Mouse (Mus musculus) neural tube, embryonic 12.5 days (tissue): ENCODE measurements at regions not wholly inside any gene's neighbourhood (a gene's known extent, or its start where the extent isn't known, plus 50 kb on each side); places are given as distances from the start of the nearest gene placed in this dataset.

Source experiments
- ATAC-seq: fragments of 200-750 bp; cut with Nextera tagmentation; 2 replicates; pipeline ENCODE4 v1.8.0; 2017; ENCODE audit warnings: low read depth, mild to moderate bottlenecking, moderate TSS enrichment, moderate library complexity; ENCODE audit not compliant: low FRiP score
- H3K27ac ChIP-seq: fragments of 300-500 bp; sonication (generic); 2 replicates; pipeline ENCODE4 v1.5.1; 2016
- H3K27me3 ChIP-seq: fragments of 300-500 bp; sonication (generic); replicated peaks from 2 replicates; pipeline ENCODE4 v1.6.1; 2016; ENCODE audit warnings: mild to moderate bottlenecking
- H3K36me3 ChIP-seq: fragments of 300-500 bp; sonication (generic); 2 replicates; pipeline ENCODE4 v1.6.1; 2016; ENCODE audit warnings: mild to moderate bottlenecking
- H3K4me1 ChIP-seq: fragments of 300-500 bp; sonication (generic); 2 replicates; pipeline ENCODE4 v1.6.1; 2016
- H3K4me2 ChIP-seq: fragments of 300-500 bp; sonication (generic); replicated peaks from 2 replicates; pipeline ENCODE4 v1.6.1; 2016; ENCODE audit warnings: mild to moderate bottlenecking
- H3K4me3 ChIP-seq: fragments of 300-500 bp; sonication (generic); 2 replicates; pipeline ENCODE4 v1.5.1; 2016
- H3K9ac ChIP-seq: fragments of 300-500 bp; sonication (generic); 2 replicates; pipeline ENCODE4 v1.6.1; 2016; ENCODE audit warnings: mild to moderate bottlenecking
- H3K9me3 ChIP-seq: fragments of 300-500 bp; sonication (generic); 2 replicates; pipeline ENCODE4 v1.6.1; 2016; ENCODE audit warnings: mild to moderate bottlenecking
- WGBS: fragments of 180-500 bp; shearing (Covaris S2); methylation state at CpG from one replicate; pipeline ENCODE4 v1.1.7; 2016; 5-methylcytosine and 5-hydroxymethylcytosine counted together

DNA sequence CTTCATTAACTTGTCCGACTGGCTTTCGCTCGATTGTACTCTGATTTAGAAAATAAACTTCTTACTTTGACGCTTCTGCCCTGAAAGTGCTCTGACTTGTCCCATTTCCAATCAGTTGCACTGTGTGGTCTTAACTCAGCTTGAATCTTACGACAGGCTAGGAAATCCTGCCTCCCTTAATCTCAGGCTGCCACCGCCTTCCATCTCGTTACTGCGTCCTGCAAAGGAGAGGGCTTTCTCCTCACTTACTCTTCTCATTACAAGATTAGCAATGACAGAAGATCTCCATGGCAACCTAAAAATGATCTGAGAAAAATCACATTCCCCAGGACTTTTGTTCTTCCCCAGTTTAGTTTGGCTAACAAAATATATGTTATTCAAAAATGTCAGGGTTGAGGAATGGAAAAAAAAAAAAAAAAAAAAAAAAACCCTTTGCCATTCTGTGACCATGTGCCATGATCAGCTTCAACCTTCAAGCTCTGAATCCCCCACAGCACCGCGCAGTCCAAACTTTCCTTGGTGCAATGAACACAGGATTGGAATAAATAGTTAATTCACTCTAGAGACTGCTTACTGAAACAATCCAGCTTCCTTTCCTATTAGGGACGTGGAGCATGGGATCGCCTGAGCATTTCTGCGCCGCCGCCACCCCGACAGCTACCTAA is 494.1 kb downstream of the Lmo4 start:
- H3K27me3 ChIP-seq, result no peaks in the 10 kb centered on the region
- H3K9ac ChIP-seq, result no peak overlapping the region
- H3K4me1 ChIP-seq, result no peaks in the 10 kb centered on the region
- no peaks in the 10 kb centered on the region for H3K36me3 ChIP-seq
- H3K4me3 ChIP-seq, result no peak overlapping the region
- WGBS, result 79% methylated on average over 16 of the region's 16 CpGs
- H3K27ac ChIP-seq, result no peak overlapping the region
- no peaks in the 10 kb centered on the region for H3K9me3 ChIP-seq
- ATAC-seq, result no peak
- no peak overlapping the region for H3K4me2 ChIP-seq

DNA sequence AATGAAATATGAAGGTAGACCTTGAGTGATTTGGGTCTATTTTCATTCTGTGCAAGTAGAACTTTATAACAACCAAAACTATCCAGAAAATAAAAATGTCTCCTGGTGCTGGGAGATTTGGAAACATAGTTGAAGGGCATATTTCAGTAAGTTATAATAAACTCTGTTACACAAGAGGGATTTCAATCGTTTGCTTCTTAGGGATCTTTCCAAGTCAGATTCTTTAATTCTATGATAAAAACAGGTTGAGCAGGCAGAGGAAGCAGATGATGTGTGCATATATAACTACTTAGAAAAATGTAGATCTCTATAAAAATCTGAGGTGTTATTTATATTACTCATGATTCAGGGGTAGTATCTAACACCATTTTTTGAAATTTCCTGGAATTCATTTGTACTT is 498.3 kb downstream of the Lmo4 start:
- Histone ChIP-seq H3K9me3 (no peaks in the 10 kb centered on the region), H3K4me1 (no peaks in the 10 kb centered on the region), H3K27ac (no peak overlapping the region), H3K4me2 (no peak overlapping the region), H3K9ac (no peak overlapping the region), H3K27me3 (no peaks in the 10 kb centered on the region), H3K36me3 (no peaks in the 10 kb centered on the region), H3K4me3 (no peak overlapping the region)
- 87% methylated on average over 1 of the region's 1 CpGs for WGBS
- ATAC-seq, result no peak

DNA sequence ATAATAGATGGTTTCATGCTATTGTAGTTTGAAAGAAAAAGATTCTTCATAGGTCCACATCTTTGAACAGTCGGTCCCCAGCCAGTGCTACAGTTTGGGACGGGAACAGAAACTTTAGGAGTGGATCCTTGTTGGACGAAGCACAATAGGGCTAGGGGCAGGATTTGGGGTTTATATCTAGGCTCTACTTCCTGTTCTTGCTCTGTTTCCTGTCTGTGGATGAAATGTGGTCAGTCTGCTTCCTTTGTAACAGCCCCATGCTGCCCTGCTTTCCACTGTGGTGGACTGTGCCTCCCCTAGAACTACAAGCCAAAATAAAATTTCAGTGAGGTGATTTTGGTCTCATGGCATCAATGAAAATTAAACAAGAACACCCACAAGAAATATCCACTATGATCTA is 510.2 kb downstream of the Lmo4 start:
- WGBS, result 90% methylated on average over 3 of the region's 3 CpGs
- H3K9ac ChIP-seq, result no peak overlapping the region
- no peak for ATAC-seq
- no peaks in the 10 kb centered on the region for H3K36me3 ChIP-seq
- no peaks in the 10 kb centered on the region for H3K9me3 ChIP-seq
- no peak overlapping the region for H3K4me2 ChIP-seq
- H3K4me3 ChIP-seq, result no peak overlapping the region
- no peaks in the 10 kb centered on the region for H3K27me3 ChIP-seq
- no peak overlapping the region for H3K27ac ChIP-seq
- no peaks in the 10 kb centered on the region for H3K4me1 ChIP-seq

DNA sequence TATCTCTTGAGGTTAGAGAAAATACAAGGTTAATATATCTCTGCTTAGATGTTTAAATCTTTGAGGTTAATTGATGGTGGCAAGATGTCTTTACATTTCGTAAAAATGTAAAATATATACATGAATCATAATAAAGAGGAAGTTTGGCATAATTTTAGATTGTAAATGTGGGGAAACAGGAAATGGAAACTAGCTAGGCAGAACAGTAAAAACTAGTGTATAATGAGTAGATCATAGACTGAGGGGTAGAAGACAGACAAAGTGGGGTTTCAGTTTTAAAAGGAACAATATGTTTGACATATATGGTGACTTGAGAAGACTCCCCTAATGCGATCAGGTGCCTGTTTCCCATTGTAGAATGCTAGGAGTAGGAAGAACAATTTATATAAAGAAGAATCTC is 519.3 kb downstream of the Lmo4 start:
- no peak overlapping the region for H3K4me2 ChIP-seq
- WGBS, result 83% methylated on average over 2 of the region's 2 CpGs
- ATAC-seq, result no peak
- H3K4me1 ChIP-seq, result no peaks in the 10 kb centered on the region
- no peak overlapping the region for H3K27ac ChIP-seq
- no peaks in the 10 kb centered on the region for H3K36me3 ChIP-seq
- no peaks in the 10 kb centered on the region for H3K27me3 ChIP-seq
- H3K9ac ChIP-seq, result no peak overlapping the region
- H3K9me3 ChIP-seq, result no peaks in the 10 kb centered on the region
- H3K4me3 ChIP-seq, result no peak overlapping the region

DNA sequence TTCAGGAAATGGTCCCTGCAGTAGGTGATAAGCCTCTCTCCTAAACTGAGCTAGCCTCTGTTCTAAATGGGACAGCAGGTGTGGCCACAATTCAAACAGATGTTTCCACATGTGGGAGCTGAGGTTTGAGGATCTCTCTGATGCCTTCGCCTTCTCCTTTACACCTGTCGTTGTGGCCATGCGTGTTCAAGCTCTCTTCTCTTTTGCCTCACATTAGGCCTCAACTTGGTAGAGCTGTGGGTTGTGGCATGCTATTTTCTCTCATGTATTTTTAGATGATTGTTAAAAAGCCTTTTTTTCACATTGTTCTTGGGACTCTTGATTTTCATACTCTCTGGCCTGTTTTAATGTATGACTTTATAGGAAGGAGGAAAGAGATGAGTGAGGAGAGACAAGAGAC is 526.8 kb downstream of the Lmo4 start:
- WGBS, result 93% methylated on average over 3 of the region's 3 CpGs
- Histone ChIP-seq H3K9me3 (no peaks in the 10 kb centered on the region), H3K9ac (no peak overlapping the region), H3K4me1 (no peaks in the 10 kb centered on the region), H3K4me2 (no peak overlapping the region), H3K27ac (no peak overlapping the region), H3K27me3 (no peaks in the 10 kb centered on the region), H3K4me3 (no peak overlapping the region), H3K36me3 (no peaks in the 10 kb centered on the region)
- no peak for ATAC-seq

DNA sequence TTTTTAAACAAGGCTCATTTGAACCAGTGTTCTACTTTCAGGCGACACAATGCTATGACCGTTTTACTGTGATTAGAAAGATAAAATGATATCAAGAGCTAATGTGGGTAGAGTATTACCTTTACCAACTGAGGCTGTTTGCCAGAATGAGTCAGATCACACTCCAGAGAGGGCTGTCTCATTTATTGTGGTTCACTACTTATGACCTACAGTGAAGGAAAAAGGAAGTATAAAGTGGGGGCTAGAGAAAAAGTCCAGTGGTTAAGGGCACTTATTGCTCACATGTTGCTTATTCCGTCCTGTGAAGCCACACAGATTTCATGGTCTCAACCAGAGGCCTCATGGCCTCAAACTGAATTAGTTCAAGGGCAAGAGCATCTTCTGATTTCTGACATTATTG is 530.2 kb downstream of the Lmo4 start:
- Histone ChIP-seq H3K4me2 (no peak overlapping the region), H3K36me3 (no peaks in the 10 kb centered on the region), H3K9ac (no peak overlapping the region), H3K4me3 (no peak overlapping the region), H3K27me3 (no peaks in the 10 kb centered on the region), H3K4me1 (no peaks in the 10 kb centered on the region), H3K27ac (no peak overlapping the region), H3K9me3 (no peaks in the 10 kb centered on the region)
- ATAC-seq, result no peak
- 89% methylated on average over 3 of the region's 3 CpGs for WGBS

DNA sequence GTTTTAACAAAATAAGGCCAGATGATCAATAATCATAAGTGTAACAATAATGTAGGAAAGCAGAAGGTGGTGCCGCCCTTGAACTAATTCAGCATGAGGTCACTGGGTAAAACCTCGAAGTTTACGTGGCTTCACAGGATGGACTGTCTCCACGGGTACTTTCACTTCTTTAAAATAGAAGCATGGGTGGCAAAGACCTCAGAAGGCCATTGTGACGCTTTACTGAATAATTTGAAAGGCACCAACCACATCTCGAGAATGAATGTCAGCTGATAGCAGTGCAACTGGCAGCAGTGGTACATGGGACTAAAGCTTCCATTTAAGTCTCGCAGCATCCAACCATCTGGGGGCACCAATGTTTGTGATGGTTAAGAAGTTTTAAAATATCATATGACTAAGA is 530.6 kb downstream of the Lmo4 start:
- no peak for ATAC-seq
- Histone ChIP-seq H3K27me3 (no peaks in the 10 kb centered on the region), H3K9me3 (no peaks in the 10 kb centered on the region), H3K4me2 (no peak overlapping the region), H3K27ac (no peak overlapping the region), H3K9ac (no peak overlapping the region), H3K4me1 (no peaks in the 10 kb centered on the region), H3K4me3 (no peak overlapping the region), H3K36me3 (no peaks in the 10 kb centered on the region)
- WGBS, result 90% methylated on average over 7 of the region's 7 CpGs

DNA sequence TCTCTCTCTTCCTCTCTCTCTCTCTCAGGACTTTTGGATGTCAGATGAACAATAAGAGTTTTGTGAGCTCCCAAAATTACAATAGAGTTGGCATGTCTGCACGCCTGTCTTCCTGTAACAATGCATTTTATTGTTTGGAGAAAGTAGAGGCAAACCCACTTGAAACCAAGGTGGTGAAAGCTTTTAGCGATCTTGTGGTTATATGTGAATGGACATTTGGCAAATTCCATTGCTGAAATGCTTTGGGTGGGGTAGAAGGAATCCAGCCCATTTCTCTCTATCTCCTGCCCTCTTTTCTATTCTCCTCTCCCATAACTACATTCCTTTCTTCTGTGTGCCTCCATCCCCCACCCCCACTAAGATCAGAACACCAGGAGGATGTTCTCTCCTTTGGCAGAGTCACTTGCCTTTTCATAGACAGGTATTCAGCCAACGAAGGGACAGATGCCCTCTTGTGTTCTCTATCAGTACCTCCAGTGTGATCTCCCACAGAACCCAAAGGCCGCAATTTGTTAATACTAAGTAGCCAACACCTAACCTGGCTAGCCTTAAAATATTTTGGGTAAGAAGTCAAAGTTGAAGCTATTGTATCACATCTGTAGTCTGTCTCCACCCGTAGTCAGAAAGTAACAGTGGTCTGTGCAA is 542.9 kb downstream of the Lmo4 start:
- no peaks in the 10 kb centered on the region for H3K9me3 ChIP-seq
- no peak for ATAC-seq
- WGBS, result 86% methylated on average over 5 of the region's 5 CpGs
- H3K9ac ChIP-seq, result no peak overlapping the region
- no peak overlapping the region for H3K4me3 ChIP-seq
- no peaks in the 10 kb centered on the region for H3K36me3 ChIP-seq
- H3K27me3 ChIP-seq, result no peaks in the 10 kb centered on the region
- no peaks in the 10 kb centered on the region for H3K4me1 ChIP-seq
- H3K27ac ChIP-seq, result no peak overlapping the region
- H3K4me2 ChIP-seq, result no peak overlapping the region

DNA sequence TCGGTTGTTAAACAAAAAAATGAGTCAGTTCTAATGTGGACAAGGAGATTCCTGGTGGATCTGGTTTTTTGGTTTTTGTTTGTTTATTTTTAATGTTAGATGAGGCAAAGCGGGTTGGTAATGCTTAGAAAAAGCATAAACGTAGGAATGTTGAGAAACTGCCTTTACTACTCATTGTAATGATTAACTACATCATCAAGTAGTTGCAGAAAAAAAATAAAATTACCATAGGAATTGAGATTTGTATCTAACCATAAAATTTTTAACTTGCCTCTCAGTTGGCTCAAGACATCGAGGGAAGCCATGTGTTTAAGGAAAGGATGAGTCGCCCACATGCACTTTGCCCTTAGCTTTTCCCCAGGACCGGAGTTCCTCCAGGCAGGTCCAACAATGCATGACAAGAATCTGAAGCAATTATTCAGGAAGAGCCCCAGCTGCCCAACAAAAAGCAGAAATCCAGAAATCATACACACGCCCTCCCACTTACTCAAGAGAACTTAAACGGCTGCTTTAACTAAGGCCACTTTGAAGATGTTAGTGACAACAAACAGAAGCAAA is 545.5 kb downstream of the Lmo4 start:
- WGBS, result 86% methylated on average over 8 of the region's 8 CpGs

DNA sequence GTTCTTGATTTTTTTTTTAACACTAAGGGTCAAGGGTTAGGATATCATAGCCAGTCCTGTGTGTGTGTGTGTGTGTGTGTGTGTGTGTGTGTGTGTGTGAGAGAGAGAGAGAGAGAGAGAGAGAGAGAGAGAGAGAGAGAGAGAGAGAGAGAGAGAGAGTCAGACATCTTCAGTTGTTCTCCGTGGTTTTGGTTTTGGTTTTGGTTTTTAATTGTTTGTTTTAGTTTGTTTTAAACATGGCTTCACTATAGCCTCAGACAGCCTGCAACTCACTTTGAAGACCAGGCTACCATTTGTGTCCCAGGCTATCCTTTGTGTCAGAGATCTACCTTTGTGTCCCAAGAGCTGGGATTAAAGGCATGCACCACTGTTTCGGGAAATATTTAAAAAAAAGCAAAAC is 557.8 kb downstream of the Lmo4 start:
- Histone ChIP-seq H3K27ac (no peak overlapping the region), H3K4me3 (no peak overlapping the region), H3K27me3 (no peaks in the 10 kb centered on the region), H3K9ac (no peak overlapping the region), H3K4me1 (no peaks in the 10 kb centered on the region), H3K9me3 (no peaks in the 10 kb centered on the region), H3K4me2 (no peak overlapping the region), H3K36me3 (no peaks in the 10 kb centered on the region)
- 95% methylated on average over 2 of the region's 2 CpGs for WGBS
- ATAC-seq, result no peak

More for the DNA sequence above, 545.5 kb downstream of the Lmo4 start:
- H3K9ac ChIP-seq, result no peak overlapping the region
- no peak overlapping the region for H3K4me3 ChIP-seq
- no peaks in the 10 kb centered on the region for H3K9me3 ChIP-seq
- no peaks in the 10 kb centered on the region for H3K36me3 ChIP-seq
- H3K27ac ChIP-seq, result no peak overlapping the region
- H3K27me3 ChIP-seq, result no peaks in the 10 kb centered on the region
- no peaks in the 10 kb centered on the region for H3K4me1 ChIP-seq
- ATAC-seq, result no peak
- H3K4me2 ChIP-seq, result no peak overlapping the region

DNA sequence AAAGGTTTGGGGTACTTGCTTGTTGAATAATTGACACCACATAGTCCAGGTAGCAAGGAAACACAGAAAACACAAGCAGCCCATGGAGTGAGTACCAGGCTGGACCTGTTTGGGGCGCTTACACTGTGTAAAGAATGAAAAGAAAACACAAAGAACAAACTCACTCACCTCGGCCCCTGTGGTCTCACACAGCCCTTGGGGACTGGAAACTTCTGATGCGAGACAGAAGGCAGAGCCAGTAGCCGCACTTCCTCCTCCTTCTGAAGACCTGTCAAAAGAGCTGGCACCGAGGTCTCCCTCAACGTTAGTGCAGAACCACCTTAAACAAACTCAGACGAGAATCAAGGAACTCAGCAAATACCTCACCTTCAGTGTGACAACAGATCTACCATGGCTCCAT is 558.2 kb downstream of the Lmo4 start:
- Histone ChIP-seq H3K4me2 (no peak overlapping the region), H3K9ac (no peak overlapping the region), H3K27ac (no peak overlapping the region), H3K36me3 (no peaks in the 10 kb centered on the region), H3K4me1 (no peaks in the 10 kb centered on the region), H3K9me3 (no peaks in the 10 kb centered on the region), H3K4me3 (no peak overlapping the region), H3K27me3 (no peaks in the 10 kb centered on the region)
- WGBS, result 78% methylated on average over 7 of the region's 7 CpGs
- ATAC-seq, result no peak

DNA sequence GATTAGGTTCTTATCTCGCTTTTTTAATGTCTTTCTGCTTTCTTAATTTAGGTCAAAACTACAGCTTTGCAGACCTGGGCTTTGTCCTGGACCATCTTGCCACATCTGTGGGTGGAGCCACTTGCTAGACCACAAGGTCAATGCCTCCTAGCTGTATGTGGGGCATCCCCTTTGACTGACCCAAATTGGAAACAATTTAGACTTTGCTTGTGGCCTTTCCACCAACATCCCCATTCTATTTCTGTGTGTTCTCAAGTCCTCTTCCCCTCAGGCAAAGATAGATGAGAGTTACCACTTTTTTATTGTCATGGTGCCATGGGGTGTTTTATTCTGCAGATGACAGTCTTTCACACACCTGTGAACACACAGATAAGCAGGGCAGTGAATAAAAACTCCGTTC is 572.0 kb downstream of the Lmo4 start:
- Histone ChIP-seq H3K4me2 (no peak overlapping the region), H3K27ac (no peak overlapping the region), H3K4me1 (no peaks in the 10 kb centered on the region), H3K36me3 (no peaks in the 10 kb centered on the region), H3K4me3 (no peak overlapping the region), H3K9ac (no peak overlapping the region), H3K27me3 (no peaks in the 10 kb centered on the region), H3K9me3 (no peaks in the 10 kb centered on the region)
- 78% methylated on average over 2 of the region's 2 CpGs for WGBS
- ATAC-seq, result no peak

DNA sequence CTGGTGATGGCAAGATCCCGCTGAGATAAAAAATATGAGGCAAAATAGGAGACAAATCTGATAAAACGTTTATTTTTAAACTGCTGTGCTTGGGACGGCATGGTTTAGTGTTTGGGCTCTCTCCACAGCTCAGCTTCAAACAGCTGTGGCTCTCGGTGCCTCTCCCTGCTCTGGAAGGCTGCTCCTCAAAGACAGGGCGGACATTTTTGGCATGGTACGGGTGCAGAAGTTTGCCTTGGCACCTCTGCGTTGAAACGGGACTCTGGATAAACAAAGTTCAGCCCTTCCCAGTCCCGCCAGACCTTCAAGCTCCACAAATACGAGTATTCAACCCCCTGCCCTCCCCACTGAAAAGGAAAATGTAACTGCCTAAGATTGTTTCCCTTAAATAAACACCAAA is 573.8 kb downstream of the Lmo4 start:
- ATAC-seq, result no peak
- H3K9ac ChIP-seq, result no peak overlapping the region
- no peaks in the 10 kb centered on the region for H3K36me3 ChIP-seq
- no peaks in the 10 kb centered on the region for H3K4me1 ChIP-seq
- no peaks in the 10 kb centered on the region for H3K27me3 ChIP-seq
- H3K9me3 ChIP-seq, result no peaks in the 10 kb centered on the region
- WGBS, result 56% methylated on average over 10 of the region's 10 CpGs
- no peak overlapping the region for H3K4me2 ChIP-seq
- H3K4me3 ChIP-seq, result no peak overlapping the region
- no peak overlapping the region for H3K27ac ChIP-seq
